Mouse (Mus musculus): ENCODE data around the gene Tor1b.

DNA sequence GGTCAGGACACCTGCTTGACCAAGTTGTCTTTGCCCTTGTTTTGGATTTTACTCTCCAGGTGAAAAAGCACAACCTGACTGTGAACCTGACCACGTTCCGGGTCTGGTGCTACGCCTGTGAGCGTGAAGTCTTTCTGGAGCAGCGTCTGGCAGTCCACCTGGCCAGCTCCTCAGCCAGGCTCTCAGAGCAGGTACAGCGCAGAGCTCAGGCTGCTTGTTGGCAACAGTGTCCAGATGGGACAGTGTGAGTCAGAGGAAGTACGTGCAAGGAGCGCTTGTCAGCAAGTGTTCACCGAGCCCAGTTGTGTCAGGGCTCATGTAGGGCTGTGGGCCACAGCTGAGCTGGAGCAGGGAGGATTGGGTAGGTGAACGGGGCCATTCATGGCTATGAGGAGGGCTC is 50.1 kb downstream of the Tor1b start:
- TF ChIP-seq EP300 (IDR thresholded peaks at IDR 0.05; ENCODE audit: low read length) (no peak), ZMIZ1 (IDR thresholded peaks at IDR 0.05; ENCODE audit: low read depth, low read length) (no peak), CTCF (conservative IDR thresholded peaks at IDR 0.05 in 1 of 2, IDR thresholded peaks at IDR 0.05 in 1 of 2; ENCODE audit: low read depth in 2 of 2, low read length in 2 of 2) (no peak), POLR2A (IDR thresholded peaks at IDR 0.05; ENCODE audit: low read depth, low read length) (no peak), SIN3A (IDR thresholded peaks at IDR 0.05; ENCODE audit: low read length) (no peak), MAFK (IDR thresholded peaks at IDR 0.05; ENCODE audit: insufficient replicate concordance, low read length) (no peak)
